Mouse (Mus musculus) midbrain, embryonic 10.5 days (tissue): ENCODE data around the gene Tekt3. TPM values are rescaled to one million over a fixed set of nuclear protein-coding genes. Genes with fewer than 3 reads are reported as not detected.

Source experiments
- DNase-seq: peaks from one replicate; pipeline ENCODE4 v3.0.0-alpha.2; 2017; ENCODE audit warnings: low spot score
- H3K27ac ChIP-seq: fragments of 300-500 bp; sonication (generic); replicated peaks from 2 replicates; pipeline ENCODE4 v1.5.1; 2016; ENCODE audit warnings: mild to moderate bottlenecking
- H3K27me3 ChIP-seq: fragments of 300-500 bp; sonication (generic); 2 replicates; pipeline ENCODE4 v1.6.1; 2016; ENCODE audit warnings: low read depth, mild to moderate bottlenecking; ENCODE audit not compliant: poor library complexity, severe bottlenecking
- H3K36me3 ChIP-seq: fragments of 300-500 bp; sonication (generic); 2 replicates; pipeline ENCODE4 v1.6.1; 2016; ENCODE audit warnings: mild to moderate bottlenecking, moderate library complexity
- H3K4me1 ChIP-seq: fragments of 300-500 bp; sonication (generic); 2 replicates; pipeline ENCODE4 v1.6.1; 2016
- H3K4me3 ChIP-seq: fragments of 300-500 bp; sonication (generic); 2 replicates; pipeline ENCODE4 v1.5.1; 2016; ENCODE audit warnings: mild to moderate bottlenecking, moderate library complexity
- H3K9me3 ChIP-seq: fragments of 300-500 bp; sonication (generic); replicated peaks from 2 replicates; pipeline ENCODE4 v1.6.1; 2016; ENCODE audit warnings: mild to moderate bottlenecking
- WGBS: fragments of 180-500 bp; shearing (Covaris S2); methylation state at CpG from one replicate; pipeline ENCODE4 v1.1.7; 2016; 5-methylcytosine and 5-hydroxymethylcytosine counted together
- polyA plus RNA-seq: library from polyadenylated mRNA; unstranded; fragments of >200 nt; fragmentation: Nextera tagmentation; extraction: Ambion mirVana; gene quantifications from 2 replicates; pipeline ENCODE4 v1.2.1, GENCODE M21; 2016

Gene Tekt3
- polyA plus RNA-seq, 1 experiment from 2014 or later: not detected

GRCm38 (mm10) chr11:63143486-63143885, 82.0 kb downstream of the Tekt3 start:
- 86% methylated on average over 8 of the region's 8 CpGs for WGBS
- H3K36me3 ChIP-seq: no peaks in the 10 kb centered on the region

More at GRCm38 (mm10) chr11:63143486-63143885, 82.0 kb downstream of the Tekt3 start:
- DNase-seq: no peak
- Histone ChIP-seq H3K27me3 (no peaks in the 10 kb centered on the region), H3K9me3 (no peaks in the 10 kb centered on the region), H3K4me3 (no peak overlapping the region), H3K4me1 (no peaks in the 10 kb centered on the region), H3K27ac (no peak overlapping the region)

Other genes with a start within 250 kb of the Tekt3 start
- gene Trim16, start 241.4 kb upstream of the Tekt3 start, polyA plus RNA-seq: 2.4 and 4.3 TPM in 2 replicates
- gene Fbxw10, start 214.6 kb upstream of the Tekt3 start, polyA plus RNA-seq: 0.41 and 0.62 TPM in 2 replicates
- 43.1 and 48.3 TPM in 2 replicates for gene Tvp23b, start 182.2 kb upstream of the Tekt3 start, polyA plus RNA-seq
- not detected in 2 replicates for gene Cdrt4, start 110.5 kb upstream of the Tekt3 start, polyA plus RNA-seq
- 25.3 and 28.4 TPM in 2 replicates for gene Pmp22, start 67.3 kb downstream of the Tekt3 start, polyA plus RNA-seq